In genomic region chr10:42950252-42950751, GRCm38 (mm10) we compare ENCODE assay signal across 8 mouse cellular contexts.
DNase-seq lines count a peak whose midpoint lies in the region; ATAC-seq and TF ChIP-seq lines count a peak whose summit lies in the region.

No protein-coding gene starts in this region.

- DNase-seq in heart, postnatal 36 days: no peak
- no peak for DNase-seq in spleen, postnatal 36 days (ENCODE audit: low spot score in 2 of 2)
- DNase-seq in cerebellum, adult 2 months: no peak
- no peak for DNase-seq in thymus, postnatal 14 days

- ATAC-seq in heart, embryonic 12.5 days (ENCODE audit: insufficient number of reproducible peaks, low FRiP score): peak; percentile 76
- peak; percentile 44; the same call in 1 of the 2 replicates for ATAC-seq in embryonic facial prominence, embryonic 12.5 days (ENCODE audit: insufficient number of reproducible peaks, insufficient read depth, low FRiP score, low TSS enrichment)
- ATAC-seq in intestine, postnatal 0 days: peak; percentile 32; the same call in 1 of the 2 replicates
- ATAC-seq in midbrain, embryonic 13.5 days: peak; percentile 73

- WGBS in heart, embryonic 12.5 days: 1% methylated on average over 8 of the region's 8 CpGs
- WGBS in embryonic facial prominence, embryonic 12.5 days: 0% methylated on average over 8 of the region's 8 CpGs
- 2% methylated on average over 7 of the region's 8 CpGs for WGBS in intestine, postnatal 0 days
- 3% methylated on average over 5 of the region's 8 CpGs for WGBS in midbrain, embryonic 13.5 days
- WGBS in cerebellum, adult 2 months: 1% methylated on average over 8 of the region's 8 CpGs

- peak overlapping the region; percentile 22; the same call in 1 of the 2 replicates for H3K4me3 ChIP-seq in heart, embryonic 12.5 days
- peak overlapping the region; percentile 10; the same call in 1 of the 2 replicates for H3K4me3 ChIP-seq in embryonic facial prominence, embryonic 12.5 days
- H3K4me3 ChIP-seq in intestine, postnatal 0 days (ENCODE audit: low read depth, low read length): no peak overlapping the region
- H3K4me3 ChIP-seq in midbrain, embryonic 13.5 days (replicated peaks): no peak overlapping the region
- H3K4me3 ChIP-seq in cerebellum, adult 2 months (replicated peaks; ENCODE audit: insufficient read depth, low read depth, low read length): no peak overlapping the region

- TF ChIP-seq POLR2A in cerebellum, adult 2 months (IDR thresholded peaks at IDR 0.05; ENCODE audit: borderline replicate concordance, insufficient read depth, low read length): no peak

- H3K36me3 ChIP-seq in heart, embryonic 12.5 days: no peaks in the 10 kb centered on the region
- H3K36me3 ChIP-seq in embryonic facial prominence, embryonic 12.5 days: no peaks in the 10 kb centered on the region
- H3K36me3 ChIP-seq in intestine, postnatal 0 days (ENCODE audit: control insufficient read depth, insufficient read depth): peaks cover 30% of the 10 kb centered on the region
- no peaks in the 10 kb centered on the region for H3K36me3 ChIP-seq in midbrain, embryonic 13.5 days

- peak overlapping the region; percentile 58 for H3K4me2 ChIP-seq in heart, embryonic 12.5 days
- H3K4me2 ChIP-seq in embryonic facial prominence, embryonic 12.5 days (replicated peaks): peak overlapping the region; percentile 39
- peak overlapping the region; percentile 41 for H3K4me2 ChIP-seq in intestine, postnatal 0 days (replicated peaks; ENCODE audit: low read depth)
- peak overlapping the region; percentile 34 for H3K4me2 ChIP-seq in midbrain, embryonic 13.5 days (replicated peaks)

- intact Hi-C loops in heart, postnatal 36 days (cut with DNase I): no loop called here

- H3K27ac ChIP-seq in heart, embryonic 12.5 days (ENCODE audit: poor library complexity, severe bottlenecking): peak overlapping the region; percentile 78
- peak overlapping the region; percentile 84 for H3K27ac ChIP-seq in embryonic facial prominence, embryonic 12.5 days
- H3K27ac ChIP-seq in intestine, postnatal 0 days (ENCODE audit: low read depth, low read length): no peak overlapping the region
- no peak overlapping the region for H3K27ac ChIP-seq in midbrain, embryonic 13.5 days
- H3K27ac ChIP-seq in cerebellum, adult 2 months (ENCODE audit: insufficient read depth, low read length): no peak overlapping the region

- no peaks in the 10 kb centered on the region; the same call in 1 of the 2 replicates for H3K27me3 ChIP-seq in heart, embryonic 12.5 days (replicated peaks)
- H3K27me3 ChIP-seq in embryonic facial prominence, embryonic 12.5 days: 0 out of 2 replicates have a peak, but pooled peaks cover 7% of the 10 kb centered on the region
- no peaks in the 10 kb centered on the region for H3K27me3 ChIP-seq in intestine, postnatal 0 days (replicated peaks; ENCODE audit: control insufficient read depth, insufficient read depth, low read length)
- H3K27me3 ChIP-seq in midbrain, embryonic 13.5 days: peaks cover 5% of the 10 kb centered on the region; the same call in 1 of the 2 replicates
- H3K27me3 ChIP-seq in cerebellum, adult 2 months (ENCODE audit: control insufficient read depth, insufficient read depth, low read length): no peaks in the 10 kb centered on the region

- H3K4me1 ChIP-seq in heart, embryonic 12.5 days (replicated peaks): peaks cover 35% of the 10 kb centered on the region
- H3K4me1 ChIP-seq in embryonic facial prominence, embryonic 12.5 days: peaks cover 29% of the 10 kb centered on the region
- 0 out of 2 replicates have a peak, but pooled peaks cover 3% of the 10 kb centered on the region for H3K4me1 ChIP-seq in intestine, postnatal 0 days (replicated peaks; ENCODE audit: control insufficient read depth, insufficient read depth, low read length)
- H3K4me1 ChIP-seq in midbrain, embryonic 13.5 days (replicated peaks): peaks cover 25% of the 10 kb centered on the region
- H3K4me1 ChIP-seq in cerebellum, adult 2 months (ENCODE audit: control insufficient read depth, insufficient read depth, low read length): no peaks in the 10 kb centered on the region

- no peak overlapping the region; the same call in 1 of the 2 replicates for H3K9ac ChIP-seq in heart, embryonic 12.5 days
- H3K9ac ChIP-seq in embryonic facial prominence, embryonic 12.5 days: no peak overlapping the region
- no peak overlapping the region for H3K9ac ChIP-seq in intestine, postnatal 0 days (ENCODE audit: low read depth, low read length)
- no peak overlapping the region for H3K9ac ChIP-seq in midbrain, embryonic 13.5 days (replicated peaks)

- 0 out of 2 replicates have a peak, but pooled peaks cover 3% of the 10 kb centered on the region for H3K9me3 ChIP-seq in heart, embryonic 12.5 days (replicated peaks)
- no peaks in the 10 kb centered on the region for H3K9me3 ChIP-seq in embryonic facial prominence, embryonic 12.5 days
- H3K9me3 ChIP-seq in intestine, postnatal 0 days (ENCODE audit: control insufficient read depth): no peaks in the 10 kb centered on the region
- no peaks in the 10 kb centered on the region for H3K9me3 ChIP-seq in midbrain, embryonic 13.5 days

- no peak for TF ChIP-seq CTCF in intestine, postnatal 0 days (IDR thresholded peaks at IDR 0.05; ENCODE audit: low read depth)
- TF ChIP-seq CTCF in cerebellum, adult 2 months (IDR thresholded peaks at IDR 0.05; ENCODE audit: borderline replicate concordance, insufficient read depth, low read depth, low read length): no peak

Comparison
In these comparisons a context has a peak if more than half of its experiments do, and no peak if none do; other contexts are left out.
1. H3K27ac ChIP-seq: peak in heart, embryonic 12.5 days (single experiment) and embryonic facial prominence, embryonic 12.5 days (single experiment); none in intestine, postnatal 0 days (single experiment), midbrain, embryonic 13.5 days (single experiment) and cerebellum, adult 2 months (single experiment).
2. H3K4me3 ChIP-seq: peak in heart, embryonic 12.5 days (single experiment) and embryonic facial prominence, embryonic 12.5 days (single experiment); none in intestine, postnatal 0 days (single experiment), midbrain, embryonic 13.5 days (single experiment) and cerebellum, adult 2 months (single experiment).
3. Peak in every context shown above with its lines, with median percentiles within 50 percentile points of each other: ATAC-seq and H3K4me2 ChIP-seq.